Mouse (Mus musculus) lung, embryonic 14.5 days (tissue): ENCODE measurements at regions not wholly inside any gene's neighbourhood (a gene's known extent, or its start where the extent isn't known, plus 50 kb on each side); places are given as distances from the start of the nearest gene placed in this dataset.

Source experiments
- ATAC-seq: fragments of 200-750 bp; cut with Nextera tagmentation; 2 replicates; pipeline ENCODE4 v1.8.0; 2017; ENCODE audit warnings: mild to moderate bottlenecking, moderate TSS enrichment, moderate library complexity; ENCODE audit not compliant: insufficient read depth
- DNase-seq: peaks from one replicate; pipeline ENCODE4 v3.0.0-alpha.2; 2015
- H3K27ac ChIP-seq: fragments of 300-500 bp; sonication (generic); 2 replicates; pipeline ENCODE4 v1.5.1; 2014; ENCODE audit warnings: low read depth, mild to moderate bottlenecking, moderate library complexity
- H3K27me3 ChIP-seq: fragments of 300-500 bp; sonication (generic); 2 replicates; pipeline ENCODE4 v1.6.1; 2014; ENCODE audit warnings: low read length, control low read depth; ENCODE audit not compliant: insufficient read depth
- H3K36me3 ChIP-seq: fragments of 300-500 bp; sonication (generic); 2 replicates; pipeline ENCODE4 v1.6.1; 2014; ENCODE audit warnings: control low read depth; ENCODE audit not compliant: insufficient read depth
- H3K4me1 ChIP-seq: fragments of 300-500 bp; sonication (generic); 2 replicates; pipeline ENCODE4 v1.6.1; 2014; ENCODE audit warnings: antibody characterized with exemption, control low read depth; ENCODE audit not compliant: insufficient read depth
- H3K4me2 ChIP-seq: fragments of 300-500 bp; sonication (generic); 2 replicates; pipeline ENCODE4 v1.6.1; 2014; ENCODE audit warnings: mild to moderate bottlenecking
- H3K4me3 ChIP-seq: fragments of 300-500 bp; sonication (generic); 2 replicates; pipeline ENCODE4 v1.5.1; 2014; ENCODE audit warnings: low read depth, low read length
- H3K9ac ChIP-seq: fragments of 300-500 bp; sonication (generic); 2 replicates; pipeline ENCODE4 v1.6.1; 2014
- H3K9me3 ChIP-seq: fragments of 300-500 bp; sonication (generic); 2 replicates; pipeline ENCODE4 v1.6.1; 2016; ENCODE audit warnings: low read depth, low read length, control low read depth
- CTCF ChIP-seq: IDR thresholded peaks from 2 replicates; pipeline ENCODE4 v1.5.1; 2016; ENCODE audit warnings: antibody characterized with exemption, low read depth
- WGBS: fragments of 180-500 bp; shearing (Covaris S2); extraction: QIAGEN DNeasy Blood & Tissue Kit; methylation state at CpG from one replicate; pipeline ENCODE4 v1.1.7; 2014; 5-methylcytosine and 5-hydroxymethylcytosine counted together

- Histone ChIP-seq H3K27ac (no peak overlapping the region), H3K4me3 (no peak overlapping the region), H3K36me3 (no peaks in the 10 kb centered on the region), H3K4me1 (no peaks in the 10 kb centered on the region), H3K9me3 (no peaks in the 10 kb centered on the region), H3K9ac (no peak overlapping the region), H3K4me2 (no peak overlapping the region), H3K27me3 (no peaks in the 10 kb centered on the region)
- 89% methylated on average over 1 of the region's 1 CpGs for WGBS
- ATAC-seq (no peak), DNase-seq (no peak)
- TF ChIP-seq CTCF, result no peak
Measured at GRCm38 (mm10) chr14:85373312-85373711, 929.9 kb downstream of the Pcdh17 start.

GRCm38 (mm10) chr14:85403644-85404043, 960.3 kb downstream of the Pcdh17 start:
- Histone ChIP-seq H3K27ac (no peak overlapping the region), H3K4me1 (no peaks in the 10 kb centered on the region), H3K4me2 (no peak overlapping the region), H3K9ac (no peak overlapping the region), H3K9me3 (no peaks in the 10 kb centered on the region), H3K4me3 (no peak overlapping the region), H3K27me3 (no peaks in the 10 kb centered on the region), H3K36me3 (no peaks in the 10 kb centered on the region)
- no peak for DNase-seq
- no peak for TF ChIP-seq CTCF
- ATAC-seq, result no peak
